Mouse (Mus musculus) small intestine, adult 2 months (tissue): ENCODE results near the gene Cars2. TPM values are rescaled to one million over a fixed set of nuclear protein-coding genes. Genes with fewer than 3 reads are reported as not detected.

Experiments
- H3K27ac ChIP-seq: fragments of 200-500 bp; 2 replicates; pipeline ENCODE4 v1.5.1; 2012; ENCODE audit warnings: low read depth, low read length, control low read depth, inconsistent platforms; ENCODE audit not compliant: insufficient read depth
- H3K27me3 ChIP-seq: fragments of 200-500 bp; 2 replicates; pipeline ENCODE4 v1.6.1; 2012; ENCODE audit warnings: mild to moderate bottlenecking, moderate library complexity, low read length, inconsistent platforms; ENCODE audit not compliant: control insufficient read depth, insufficient read depth
- H3K36me3 ChIP-seq: fragments of 200-500 bp; 2 replicates; pipeline ENCODE4 v1.6.1; 2012; ENCODE audit warnings: mild to moderate bottlenecking, low read length, control low read depth, inconsistent platforms; ENCODE audit not compliant: control insufficient read depth, insufficient read depth
- H3K4me1 ChIP-seq: fragments of 200-500 bp; 2 replicates; pipeline ENCODE4 v1.6.1; 2012; ENCODE audit warnings: low read length, inconsistent platforms, mixed read lengths; ENCODE audit not compliant: control insufficient read depth, insufficient read depth, insufficient read length
- H3K4me3 ChIP-seq: fragments of 200-500 bp; 2 replicates; pipeline ENCODE4 v1.5.1; 2012; ENCODE audit warnings: low read depth, mild to moderate bottlenecking, control low read depth, inconsistent platforms, low read length, moderate library complexity
- CTCF ChIP-seq: fragments of 200-500 bp; IDR thresholded peaks from 2 replicates; pipeline ENCODE4 v1.5.1; 2012; ENCODE audit warnings: low read depth, mild to moderate bottlenecking, control low read depth, inconsistent platforms, low read length, moderate library complexity, mixed read lengths; ENCODE audit not compliant: insufficient replicate concordance, insufficient read length; ENCODE audit errors: extremely low read depth
- POLR2A ChIP-seq: fragments of 200-500 bp; IDR thresholded peaks from 2 replicates; pipeline ENCODE4 v1.6.1; 2012; ENCODE audit warnings: low read depth, mild to moderate bottlenecking, control low read depth, inconsistent platforms, low read length, moderate library complexity
- WGBS: fragments of 180-500 bp; shearing (Covaris S2); methylation state at CpG from one replicate; pipeline ENCODE4 v1.1.7; 2018; 5-methylcytosine and 5-hydroxymethylcytosine counted together
- polyA plus RNA-seq: library from polyadenylated mRNA; depleted of rRNA; stranded (reverse); fragments of >200 nt; gene quantifications from 2 replicates; pipeline ENCODE4 v1.2.3, GENCODE M21; 2012

Gene Cars2
- polyA plus RNA-seq, 1 experiment: 46.2 TPM

DNA sequence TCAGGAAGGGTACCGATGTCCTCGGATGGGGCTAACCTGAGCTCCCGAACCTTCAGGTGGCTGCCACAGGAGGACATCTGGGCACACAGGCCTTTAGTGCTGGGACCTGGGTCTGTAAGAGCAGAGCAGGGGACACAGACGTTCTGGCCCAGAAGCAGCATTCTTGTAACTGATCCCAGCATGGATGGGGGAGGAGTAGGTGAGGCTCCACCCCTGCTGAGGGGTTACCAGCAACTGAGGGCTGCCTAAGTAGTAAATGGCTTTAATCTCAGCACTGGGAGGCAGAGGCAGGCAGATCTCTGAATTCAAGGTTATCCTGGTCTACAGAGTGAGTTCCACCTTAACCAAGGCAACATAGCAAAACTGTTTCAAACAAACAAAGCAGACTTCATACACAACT, 7.7 kb downstream of the Cars2 start:
- 90% methylated on average over 4 of the region's 4 CpGs for WGBS

DNA sequence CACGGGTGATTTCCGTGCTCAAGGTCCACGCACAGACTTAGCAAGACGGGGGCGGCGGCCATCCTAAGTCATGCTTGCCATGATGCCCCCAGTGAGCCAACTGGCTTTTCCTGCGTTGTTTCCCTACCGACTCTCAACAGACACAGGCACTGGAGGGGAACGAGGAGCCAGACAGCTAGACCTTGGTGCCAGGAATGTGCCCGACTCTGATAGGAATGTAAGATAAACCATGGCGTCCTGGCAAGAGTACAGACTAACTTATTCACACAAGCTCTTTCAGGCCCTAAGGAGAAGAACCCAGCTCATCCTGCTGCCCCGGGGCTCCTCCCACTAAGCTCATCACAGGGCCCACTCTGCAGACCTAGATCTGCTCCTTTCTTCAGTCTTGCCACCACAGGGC, 8.6 kb downstream of the Cars2 start:
- WGBS: 93% methylated on average over 12 of the region's 12 CpGs
- TF ChIP-seq CTCF: no peak
- TF ChIP-seq POLR2A: no peak
- H3K4me3 ChIP-seq: no peak overlapping the region
- H3K4me1 ChIP-seq: no peaks in the 10 kb centered on the region
- no peaks in the 10 kb centered on the region for H3K27me3 ChIP-seq
- peaks cover 32% of the 10 kb centered on the region for H3K36me3 ChIP-seq
- H3K27ac ChIP-seq: no peak overlapping the region

More for the DNA sequence above, 7.7 kb downstream of the Cars2 start:
- no peaks in the 10 kb centered on the region for H3K4me1 ChIP-seq
- H3K27me3 ChIP-seq: no peaks in the 10 kb centered on the region
- TF ChIP-seq POLR2A (no peak), CTCF (no peak)
- no peak overlapping the region for H3K4me3 ChIP-seq
- peaks cover 32% of the 10 kb centered on the region for H3K36me3 ChIP-seq
- H3K27ac ChIP-seq: no peak overlapping the region

DNA sequence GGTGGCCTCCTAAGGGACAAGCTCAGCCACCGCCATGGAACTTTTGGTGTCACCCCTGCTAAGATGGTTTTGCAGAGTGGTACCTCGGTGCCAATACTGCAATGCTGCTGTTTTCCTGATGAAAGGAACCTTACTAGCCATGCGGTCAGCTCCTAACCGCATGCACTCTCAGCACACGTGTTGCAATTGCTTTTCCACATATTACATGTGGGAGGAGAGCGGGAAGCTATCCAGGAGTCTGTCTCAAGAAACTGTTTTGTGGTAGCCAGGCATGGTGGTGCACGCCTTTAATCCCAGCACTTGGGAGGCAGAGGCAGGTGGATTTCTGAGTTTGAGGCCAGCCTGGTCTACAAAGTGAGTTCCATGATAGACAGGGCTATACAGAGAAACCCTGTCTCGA, 10.4 kb downstream of the Cars2 start:
- Histone ChIP-seq H3K27ac (no peak overlapping the region), H3K4me1 (no peaks in the 10 kb centered on the region), H3K4me3 (no peak overlapping the region), H3K36me3 (peaks cover 39% of the 10 kb centered on the region), H3K27me3 (no peaks in the 10 kb centered on the region)
- WGBS: 97% methylated on average over 8 of the region's 8 CpGs
- TF ChIP-seq CTCF (no peak), POLR2A (no peak)

DNA sequence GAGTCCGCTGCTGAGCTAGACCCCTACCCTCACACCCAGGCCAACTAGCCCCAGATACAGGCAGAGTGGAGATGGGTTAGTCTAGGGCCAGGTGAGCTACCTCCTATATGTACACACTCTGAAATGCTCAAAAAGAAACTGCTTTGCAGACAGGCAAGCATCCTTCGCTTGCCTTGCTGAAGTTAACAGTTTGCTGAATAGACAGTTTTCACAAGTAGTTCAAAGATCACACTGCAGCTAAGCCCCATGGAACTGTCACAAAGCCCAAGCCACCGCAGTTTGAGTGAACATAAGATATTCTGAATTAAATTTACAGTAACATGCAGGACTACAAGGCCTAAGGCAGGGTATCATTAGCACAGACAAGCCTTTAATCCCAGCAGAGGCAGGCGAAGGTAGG, 11.5 kb downstream of the Cars2 start:
- H3K4me3 ChIP-seq: no peak overlapping the region
- 93% methylated on average over 4 of the region's 4 CpGs for WGBS
- no peak overlapping the region for H3K27ac ChIP-seq
- H3K27me3 ChIP-seq: no peaks in the 10 kb centered on the region
- no peak for TF ChIP-seq POLR2A
- TF ChIP-seq CTCF: no peak
- no peaks in the 10 kb centered on the region for H3K4me1 ChIP-seq
- H3K36me3 ChIP-seq: peaks cover 42% of the 10 kb centered on the region

DNA sequence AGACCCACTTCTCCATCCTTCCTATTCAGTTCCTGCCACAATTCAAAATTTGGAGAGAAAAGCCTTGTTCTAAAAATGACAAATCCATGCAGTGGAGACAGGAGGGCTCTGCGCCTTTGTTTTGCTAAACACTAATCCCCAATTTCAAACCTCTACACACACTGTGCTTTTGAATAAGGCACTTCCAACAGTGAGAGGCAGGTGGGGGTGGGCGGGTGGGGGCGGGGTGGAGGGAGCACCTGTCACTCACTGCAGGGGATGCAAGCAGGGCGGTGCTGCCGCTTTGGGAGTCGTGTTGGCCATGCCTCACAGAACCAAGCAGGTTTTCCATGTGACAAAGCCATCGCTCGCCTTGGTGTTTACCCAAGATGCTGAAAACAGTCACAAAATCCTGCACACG, 16.1 kb downstream of the Cars2 start:
- Histone ChIP-seq H3K27ac (no peak overlapping the region), H3K36me3 (peaks cover 39% of the 10 kb centered on the region), H3K4me3 (no peak overlapping the region), H3K27me3 (no peaks in the 10 kb centered on the region), H3K4me1 (no peaks in the 10 kb centered on the region)
- no peak for TF ChIP-seq POLR2A
- no peak for TF ChIP-seq CTCF
- WGBS: 84% methylated on average over 9 of the region's 9 CpGs

DNA sequence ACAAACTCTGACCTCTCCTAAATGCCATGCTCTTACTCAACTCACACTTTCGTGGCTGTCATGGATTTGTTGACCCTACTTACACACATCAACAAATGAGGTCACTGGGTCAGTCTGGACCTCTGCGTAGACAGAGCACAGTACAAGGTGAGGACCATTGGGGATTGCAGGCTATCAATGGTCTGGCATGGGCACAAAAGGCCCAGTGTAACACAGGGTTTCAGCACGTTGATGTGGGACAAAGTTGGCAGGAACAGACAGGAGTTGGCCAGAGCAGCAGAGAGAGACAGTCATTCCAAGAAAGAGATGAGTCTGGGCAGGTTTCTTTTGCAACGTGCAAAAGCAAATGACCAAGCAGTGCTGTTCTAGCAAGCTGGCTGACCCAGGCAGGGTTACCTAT, 19.7 kb downstream of the Cars2 start:
- Histone ChIP-seq H3K36me3 (peaks cover 36% of the 10 kb centered on the region), H3K4me1 (no peaks in the 10 kb centered on the region), H3K27me3 (no peaks in the 10 kb centered on the region), H3K27ac (no peak overlapping the region), H3K4me3 (no peak overlapping the region)
- TF ChIP-seq POLR2A: no peak
- TF ChIP-seq CTCF: no peak
- WGBS: 84% methylated on average over 4 of the region's 4 CpGs

DNA sequence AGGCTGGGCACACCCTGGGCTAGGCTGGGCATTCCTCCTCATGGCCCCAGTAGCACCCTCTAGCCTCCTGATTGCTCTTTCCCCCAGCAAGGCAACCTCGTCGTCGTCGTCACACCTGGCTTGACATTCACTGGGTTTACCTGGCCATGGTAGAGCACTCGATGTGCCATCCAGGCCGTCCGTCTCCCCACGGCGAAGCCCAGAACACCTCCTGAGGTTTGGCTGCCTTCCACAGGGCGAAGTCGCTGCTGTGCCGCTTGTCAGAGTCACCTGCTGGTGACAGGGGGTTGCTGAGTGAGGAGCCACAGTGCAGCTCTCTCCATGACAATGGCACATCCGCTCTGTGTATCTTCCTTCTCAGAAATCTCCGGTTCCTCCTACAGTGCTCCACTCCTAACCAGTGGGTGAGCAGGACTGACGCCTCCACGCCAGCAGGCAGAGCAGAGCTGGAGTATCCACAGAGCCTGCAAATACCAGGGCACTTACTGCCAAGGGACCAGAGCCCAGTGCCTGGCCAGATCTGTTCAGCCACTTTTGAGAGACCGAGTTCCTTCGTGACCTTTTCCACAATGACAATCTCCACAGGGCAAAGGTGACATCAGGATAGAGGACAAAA, 20.3 kb downstream of the Cars2 start:
- Histone ChIP-seq H3K27me3 (no peaks in the 10 kb centered on the region), H3K36me3 (peaks cover 35% of the 10 kb centered on the region), H3K4me1 (no peaks in the 10 kb centered on the region), H3K4me3 (no peak overlapping the region), H3K27ac (no peak overlapping the region)
- TF ChIP-seq CTCF: no peak
- no peak for TF ChIP-seq POLR2A
- 88% methylated on average over 18 of the region's 18 CpGs for WGBS

DNA sequence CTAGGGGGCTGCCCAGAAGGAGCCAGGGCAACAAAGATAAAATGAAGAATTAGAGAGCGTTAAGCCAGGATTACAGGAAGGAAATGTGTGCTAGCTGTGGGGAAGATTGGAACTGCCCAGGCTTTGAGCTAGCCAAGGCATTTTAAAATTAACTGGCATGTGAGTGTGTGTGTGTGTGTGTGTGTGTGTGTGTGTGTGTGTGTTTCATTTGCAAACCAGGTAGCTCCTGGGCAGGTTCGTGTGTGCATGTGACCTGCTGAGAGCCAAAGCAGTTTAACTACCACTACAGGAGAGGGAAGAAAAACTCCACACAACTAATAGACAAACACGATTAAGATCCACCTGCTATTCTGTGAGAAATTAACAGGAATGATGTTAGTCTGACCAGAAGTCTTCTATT, 27.3 kb downstream of the Cars2 start:
- H3K27me3 ChIP-seq: no peaks in the 10 kb centered on the region
- H3K4me1 ChIP-seq: no peaks in the 10 kb centered on the region
- TF ChIP-seq CTCF: no peak
- TF ChIP-seq POLR2A: no peak
- H3K36me3 ChIP-seq: peaks cover 16% of the 10 kb centered on the region
- H3K27ac ChIP-seq: no peak overlapping the region
- no peak overlapping the region for H3K4me3 ChIP-seq
- WGBS: 79% methylated on average over 3 of the region's 3 CpGs
